Mouse (Mus musculus): ENCODE data around the gene Dgkb. TPM values are rescaled to one million over a fixed set of nuclear protein-coding genes. Genes with fewer than 3 reads are reported as not detected.

Dgkb gene
- polyA plus RNA-seq, 1 experiment, result not detected

- TF ChIP-seq FLI1 (IDR thresholded peaks at IDR 0.05; ENCODE audit: low read length) (no peak), GATA1 (IDR thresholded peaks at IDR 0.05; ENCODE audit: borderline replicate concordance, low read length) (no peak)
- Histone ChIP-seq H3K36me3 (replicated peaks; ENCODE audit: low read length) (no peaks in the 10 kb centered on the region), H3K4me3 (replicated peaks) (no peak overlapping the region), H3K9me3 (no peaks in the 10 kb centered on the region), H3K27me3 (replicated peaks) (no peaks in the 10 kb centered on the region), H3K4me1 (no peaks in the 10 kb centered on the region)
Measured at GRCm38 (mm10) chr12:38600165-38600845, 782.8 kb downstream of the Dgkb start.

DNA sequence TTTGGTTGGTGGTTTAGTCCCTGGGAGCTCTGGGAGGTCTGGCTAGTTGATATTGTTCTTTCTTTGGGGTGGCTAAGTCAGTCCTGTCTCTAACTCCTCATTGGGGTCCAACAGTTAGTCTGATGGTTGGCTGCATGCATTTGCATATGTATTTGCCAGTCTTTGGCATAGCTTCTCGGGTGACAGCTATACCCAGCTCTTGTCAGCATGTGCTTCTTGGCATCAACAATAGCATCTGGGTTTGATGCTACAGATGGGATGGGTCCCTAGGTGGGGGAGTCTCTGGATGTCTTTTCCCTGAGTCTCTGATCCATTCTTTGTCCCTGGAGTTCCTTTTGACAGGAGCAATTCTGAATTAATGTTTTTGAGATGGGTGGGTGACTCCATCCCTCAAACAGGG, 790.6 kb downstream of the Dgkb start:
- no peaks in the 10 kb centered on the region for H3K4me1 ChIP-seq
- TF ChIP-seq GATA1 (IDR thresholded peaks at IDR 0.05; ENCODE audit: borderline replicate concordance, low read length) (no peak), FLI1 (IDR thresholded peaks at IDR 0.05; ENCODE audit: low read length) (no peak)

DNA sequence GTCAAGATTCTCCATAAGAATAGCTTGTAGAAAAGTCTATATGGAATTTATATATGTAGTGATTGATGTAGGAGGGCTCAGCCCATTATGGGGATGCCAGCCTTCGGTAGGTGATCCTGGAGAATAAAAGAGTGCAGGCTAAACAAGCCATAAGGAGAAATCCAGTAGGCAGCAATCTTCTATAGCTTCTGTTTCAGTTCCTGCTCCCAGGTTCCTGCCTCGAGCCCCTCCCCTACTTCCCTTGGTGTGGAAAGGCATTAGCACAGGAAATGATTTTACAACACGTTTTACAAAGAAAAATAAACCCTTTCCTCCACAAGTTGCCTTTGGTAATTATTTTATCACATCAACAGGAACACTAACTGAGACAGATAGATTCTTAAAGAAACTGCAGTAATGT, 850.7 kb downstream of the Dgkb start:
- Histone ChIP-seq H3K27me3 (replicated peaks) (no peaks in the 10 kb centered on the region), H3K4me1 (no peaks in the 10 kb centered on the region), H3K9me3 (no peaks in the 10 kb centered on the region), H3K36me3 (replicated peaks; ENCODE audit: low read length) (no peaks in the 10 kb centered on the region), H3K4me3 (replicated peaks) (no peak overlapping the region)
- TF ChIP-seq GATA1 (IDR thresholded peaks at IDR 0.05; ENCODE audit: borderline replicate concordance, low read length), result no peak

More for the DNA sequence above, 790.6 kb downstream of the Dgkb start:
- Histone ChIP-seq H3K4me3 (replicated peaks) (no peak overlapping the region), H3K9me3 (no peaks in the 10 kb centered on the region), H3K27me3 (replicated peaks) (no peaks in the 10 kb centered on the region), H3K36me3 (replicated peaks; ENCODE audit: low read length) (no peaks in the 10 kb centered on the region)

Data from megakaryocyte, embryonic 14.5 days (primary cell).